Mouse (Mus musculus): ENCODE measurements around the gene Slc51b. TPM values are rescaled to one million over a fixed set of nuclear protein-coding genes. Genes with fewer than 3 reads are reported as not detected.
A peak's percentile ranks its signal among the peaks of the same experiment; 100 is the strongest.

Slc51b gene
- polyA plus RNA-seq, 1 experiment = not detected

DNA sequence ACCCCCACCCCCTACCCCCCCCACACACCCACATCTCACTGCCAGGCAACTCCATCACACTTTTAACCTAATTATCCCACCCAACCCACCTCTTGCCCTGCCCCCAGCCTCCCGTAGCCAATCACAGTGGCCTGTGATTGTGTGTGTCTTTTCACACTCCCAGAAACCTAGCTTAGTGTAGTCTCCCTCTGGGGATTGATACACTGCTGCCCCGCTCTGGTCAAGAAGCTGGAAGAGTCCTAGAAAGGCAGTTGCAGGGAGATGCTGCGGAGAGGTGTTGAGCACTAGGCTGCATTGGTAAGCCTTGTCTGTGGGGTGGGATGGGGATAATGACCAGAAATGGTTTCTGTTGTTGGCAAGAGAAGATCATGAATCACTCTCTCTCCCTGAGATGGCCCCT, 5.0 kb downstream of the Slc51b start:
- WGBS = 93% methylated on average over 3 of the region's 3 CpGs
- no peaks in the 10 kb centered on the region for H3K27me3 ChIP-seq (ENCODE audit: control insufficient read depth, insufficient read depth, low read length)
- TF ChIP-seq POLR2A (IDR thresholded peaks at IDR 0.05; ENCODE audit: low read depth, low read length) (no peak), CTCF (IDR thresholded peaks at IDR 0.05; ENCODE audit: extremely low read depth, insufficient read depth, insufficient read length, insufficient replicate concordance) (no peak)
- H3K4me1 ChIP-seq (ENCODE audit: control insufficient read depth, insufficient read depth, insufficient read length) = no peaks in the 10 kb centered on the region
- DNase-seq (ENCODE audit: low read depth in 1 of 2, low spot score in 2 of 2) = no peak
- no peak overlapping the region for H3K4me3 ChIP-seq (ENCODE audit: extremely low read depth, insufficient read depth, insufficient read length)
- H3K27ac ChIP-seq (ENCODE audit: insufficient read depth, low read length) = no peak overlapping the region
- no peaks in the 10 kb centered on the region for H3K36me3 ChIP-seq (ENCODE audit: control insufficient read depth, insufficient read depth, low read length)

DNA sequence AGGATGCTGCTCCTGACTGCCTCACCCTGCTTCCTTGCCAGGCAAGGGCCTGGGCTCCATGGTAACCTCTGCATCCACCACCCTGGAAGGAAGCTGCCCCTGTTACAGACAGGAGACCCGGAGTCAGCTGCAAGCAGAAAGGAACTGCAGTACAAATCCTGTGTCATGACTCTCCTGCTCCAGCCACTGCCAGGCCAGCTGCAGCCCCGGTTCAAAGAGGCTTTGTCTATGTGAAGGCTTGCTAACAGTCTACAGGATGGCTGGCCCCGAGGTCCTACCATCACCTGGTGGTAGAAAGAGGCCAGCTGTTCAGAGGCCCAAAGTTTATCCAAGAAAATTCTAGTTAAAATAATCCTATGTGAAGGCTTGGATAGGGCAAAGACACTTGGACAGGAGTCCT, 11.4 kb downstream of the Slc51b start:
- Histone ChIP-seq H3K27ac (ENCODE audit: insufficient read depth, low read length) (no peak overlapping the region), H3K36me3 (ENCODE audit: control insufficient read depth, insufficient read depth, low read length) (no peaks in the 10 kb centered on the region), H3K27me3 (ENCODE audit: control insufficient read depth, insufficient read depth, low read length) (no peaks in the 10 kb centered on the region), H3K4me1 (ENCODE audit: control insufficient read depth, insufficient read depth, insufficient read length) (no peaks in the 10 kb centered on the region), H3K4me3 (ENCODE audit: extremely low read depth, insufficient read depth, insufficient read length) (no peak overlapping the region)
- TF ChIP-seq POLR2A (IDR thresholded peaks at IDR 0.05; ENCODE audit: low read depth, low read length) = no peak
- no peak for TF ChIP-seq CTCF (IDR thresholded peaks at IDR 0.05; ENCODE audit: extremely low read depth, insufficient read depth, insufficient read length, insufficient replicate concordance)
- 68% methylated on average over 3 of the region's 3 CpGs for WGBS
- DNase-seq (ENCODE audit: low read depth in 1 of 2, low spot score in 2 of 2) = no peak

DNA sequence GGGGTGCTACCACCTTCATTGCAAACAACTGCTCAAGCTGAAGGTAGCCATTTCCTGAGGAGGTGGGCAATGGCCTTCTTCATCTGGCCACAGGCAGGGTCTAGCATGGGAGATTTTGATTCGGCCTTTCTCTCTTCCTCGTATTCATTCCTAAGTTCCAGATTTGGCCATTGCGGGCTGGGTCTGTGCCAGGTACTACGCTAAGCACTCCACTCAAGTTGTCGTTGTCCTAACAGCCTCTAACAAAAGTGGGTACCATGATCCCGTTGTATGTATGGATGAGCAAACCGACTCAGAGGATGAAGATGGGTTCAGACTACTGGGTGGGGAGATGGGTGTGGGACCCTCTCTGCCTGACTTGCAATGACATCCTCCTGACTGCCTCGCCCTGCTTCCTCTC, 12.4 kb downstream of the Slc51b start:
- Histone ChIP-seq H3K27ac (ENCODE audit: insufficient read depth, low read length) (no peak overlapping the region), H3K36me3 (ENCODE audit: control insufficient read depth, insufficient read depth, low read length) (no peaks in the 10 kb centered on the region), H3K4me1 (ENCODE audit: control insufficient read depth, insufficient read depth, insufficient read length) (no peaks in the 10 kb centered on the region), H3K4me3 (ENCODE audit: extremely low read depth, insufficient read depth, insufficient read length) (no peak overlapping the region), H3K27me3 (ENCODE audit: control insufficient read depth, insufficient read depth, low read length) (no peaks in the 10 kb centered on the region)
- DNase-seq (ENCODE audit: low read depth in 1 of 2, low spot score in 2 of 2) = no peak
- TF ChIP-seq CTCF (IDR thresholded peaks at IDR 0.05; ENCODE audit: extremely low read depth, insufficient read depth, insufficient read length, insufficient replicate concordance) (no peak), POLR2A (IDR thresholded peaks at IDR 0.05; ENCODE audit: low read depth, low read length) (no peak)
- 89% methylated on average over 8 of the region's 8 CpGs for WGBS

DNA sequence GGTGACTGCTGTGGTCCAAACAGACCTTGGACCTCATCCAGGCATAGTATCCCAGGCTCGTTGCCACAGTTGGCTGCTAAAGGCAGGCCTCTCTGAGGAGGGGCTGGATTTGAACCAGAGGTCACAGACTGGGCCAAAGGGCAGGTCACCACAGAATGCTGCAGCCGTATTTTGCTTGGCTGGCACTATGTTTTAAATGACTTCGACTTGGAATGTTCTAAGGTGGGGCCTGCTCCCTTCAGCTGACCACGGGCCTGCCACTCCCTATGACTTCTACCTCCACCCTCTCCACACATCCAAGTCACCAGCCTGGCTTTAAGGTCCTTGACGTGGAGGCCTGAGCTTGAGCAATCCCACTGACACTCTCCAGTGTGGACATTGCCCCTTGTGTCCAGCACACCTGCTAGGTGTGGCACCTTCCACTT, 13.9 kb downstream of the Slc51b start:
- 68% methylated on average over 5 of the region's 5 CpGs for WGBS

DNA sequence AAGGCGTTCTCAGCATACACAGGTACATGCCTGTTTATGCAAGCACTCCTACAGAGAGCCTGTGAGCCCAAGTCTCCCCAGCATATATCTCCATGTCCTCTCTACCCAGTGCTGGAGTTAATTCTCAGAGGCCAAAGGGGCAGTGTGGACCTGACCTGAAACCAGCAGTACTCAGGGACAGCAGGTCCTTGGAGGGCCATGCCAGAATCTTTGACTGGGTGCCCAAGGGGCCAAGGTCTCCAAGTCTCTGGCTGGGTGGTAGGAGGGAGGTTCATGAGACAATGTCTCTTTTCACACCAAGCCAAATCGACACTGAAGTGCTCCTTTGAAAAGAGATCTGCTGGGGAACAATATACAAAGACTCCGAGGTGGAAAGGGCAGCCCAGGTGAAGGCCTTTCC, 14.9 kb downstream of the Slc51b start:
- Histone ChIP-seq H3K27me3 (ENCODE audit: control insufficient read depth, insufficient read depth, low read length) (no peaks in the 10 kb centered on the region), H3K4me3 (ENCODE audit: extremely low read depth, insufficient read depth, insufficient read length) (no peak overlapping the region), H3K27ac (ENCODE audit: insufficient read depth, low read length) (no peak overlapping the region), H3K4me1 (ENCODE audit: control insufficient read depth, insufficient read depth, insufficient read length) (no peaks in the 10 kb centered on the region), H3K36me3 (ENCODE audit: control insufficient read depth, insufficient read depth, low read length) (no peaks in the 10 kb centered on the region)
- TF ChIP-seq POLR2A (IDR thresholded peaks at IDR 0.05; ENCODE audit: low read depth, low read length) (no peak), CTCF (IDR thresholded peaks at IDR 0.05; ENCODE audit: extremely low read depth, insufficient read depth, insufficient read length, insufficient replicate concordance) (no peak)
- WGBS = 87% methylated on average over 3 of the region's 3 CpGs
- DNase-seq (ENCODE audit: low read depth in 1 of 2, low spot score in 2 of 2) = no peak

More for the DNA sequence above, 13.9 kb downstream of the Slc51b start:
- no peak for DNase-seq (ENCODE audit: low read depth in 1 of 2, low spot score in 2 of 2)
- no peak overlapping the region for H3K4me3 ChIP-seq (ENCODE audit: extremely low read depth, insufficient read depth, insufficient read length)
- TF ChIP-seq CTCF (IDR thresholded peaks at IDR 0.05; ENCODE audit: extremely low read depth, insufficient read depth, insufficient read length, insufficient replicate concordance) = no peak
- no peak overlapping the region for H3K27ac ChIP-seq (ENCODE audit: insufficient read depth, low read length)
- no peaks in the 10 kb centered on the region for H3K27me3 ChIP-seq (ENCODE audit: control insufficient read depth, insufficient read depth, low read length)
- no peaks in the 10 kb centered on the region for H3K36me3 ChIP-seq (ENCODE audit: control insufficient read depth, insufficient read depth, low read length)
- H3K4me1 ChIP-seq (ENCODE audit: control insufficient read depth, insufficient read depth, insufficient read length) = no peaks in the 10 kb centered on the region

DNA sequence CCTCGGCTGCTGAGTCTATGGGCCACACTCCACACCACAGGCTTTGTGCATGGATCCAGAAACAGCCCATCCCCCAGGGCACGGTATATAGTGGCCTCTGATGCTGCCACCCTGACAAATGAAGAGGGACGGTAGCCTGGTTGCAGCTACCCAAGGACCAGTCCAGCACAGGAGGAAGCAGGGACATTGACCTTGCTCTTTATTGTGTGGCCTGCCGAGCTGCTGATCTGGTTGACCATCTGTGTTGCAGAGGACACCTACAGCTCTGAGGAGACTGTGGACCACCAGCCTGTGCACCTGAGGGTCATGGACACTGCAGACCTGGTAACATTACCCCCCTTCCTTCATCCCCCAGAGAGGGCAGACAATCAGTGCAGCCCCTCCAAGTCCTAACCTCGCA, 15.4 kb downstream of the Slc51b start:
- H3K27ac ChIP-seq (ENCODE audit: insufficient read depth, low read length) = no peak overlapping the region
- TF ChIP-seq CTCF (IDR thresholded peaks at IDR 0.05; ENCODE audit: extremely low read depth, insufficient read depth, insufficient read length, insufficient replicate concordance) (no peak), POLR2A (IDR thresholded peaks at IDR 0.05; ENCODE audit: low read depth, low read length) (no peak)
- no peak for DNase-seq (ENCODE audit: low read depth in 1 of 2, low spot score in 2 of 2)
- H3K4me3 ChIP-seq (ENCODE audit: extremely low read depth, insufficient read depth, insufficient read length) = no peak overlapping the region
- no peaks in the 10 kb centered on the region for H3K27me3 ChIP-seq (ENCODE audit: control insufficient read depth, insufficient read depth, low read length)
- no peaks in the 10 kb centered on the region for H3K36me3 ChIP-seq (ENCODE audit: control insufficient read depth, insufficient read depth, low read length)
- WGBS = 89% methylated on average over 5 of the region's 5 CpGs
- H3K4me1 ChIP-seq (ENCODE audit: control insufficient read depth, insufficient read depth, insufficient read length) = no peaks in the 10 kb centered on the region

DNA sequence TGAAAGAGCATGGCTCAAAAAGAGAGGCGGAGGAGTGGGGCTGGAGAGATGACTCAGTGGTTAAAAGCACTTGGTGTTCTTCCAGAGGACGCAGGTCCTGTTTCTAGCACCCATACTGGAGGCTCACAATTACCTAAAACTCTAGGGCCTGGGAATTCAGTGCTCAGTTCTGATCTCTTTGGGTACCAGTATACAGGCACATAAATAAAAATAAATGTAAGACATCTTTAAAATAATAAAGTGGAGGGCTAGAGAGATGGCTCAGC, 17.6 kb downstream of the Slc51b start:
- WGBS = 73% methylated on average over 2 of the region's 2 CpGs
- H3K27ac ChIP-seq (ENCODE audit: insufficient read depth, low read length) = peak overlapping the region; percentile 36
- no peaks in the 10 kb centered on the region for H3K4me1 ChIP-seq (ENCODE audit: control insufficient read depth, insufficient read depth, insufficient read length)
- TF ChIP-seq CTCF (IDR thresholded peaks at IDR 0.05; ENCODE audit: extremely low read depth, insufficient read depth, insufficient read length, insufficient replicate concordance) (no peak), POLR2A (IDR thresholded peaks at IDR 0.05; ENCODE audit: low read depth, low read length) (no peak)
- H3K4me3 ChIP-seq (ENCODE audit: extremely low read depth, insufficient read depth, insufficient read length) = no peak overlapping the region
- no peaks in the 10 kb centered on the region for H3K27me3 ChIP-seq (ENCODE audit: control insufficient read depth, insufficient read depth, low read length)
- no peaks in the 10 kb centered on the region for H3K36me3 ChIP-seq (ENCODE audit: control insufficient read depth, insufficient read depth, low read length)
- no peak for DNase-seq (ENCODE audit: low read depth in 1 of 2, low spot score in 2 of 2)

Data from spleen, adult 2 months (tissue).